Mouse (Mus musculus): ENCODE measurements at regions not wholly inside any gene's neighbourhood (a gene's known extent, or its start where the extent isn't known, plus 50 kb on each side); places are given as distances from the start of the nearest gene placed in this dataset.
"Not testable (repeated sequence)": the region's sequence is repeated elsewhere in the genome, so short reads cannot be mapped to it uniquely, and the experiment has no call there.

GRCm38 (mm10) chr14:14478159-14478558, 77.1 kb downstream of the Olfr721-ps1 start:
- not testable (repeated sequence) for DNase-seq

DNA sequence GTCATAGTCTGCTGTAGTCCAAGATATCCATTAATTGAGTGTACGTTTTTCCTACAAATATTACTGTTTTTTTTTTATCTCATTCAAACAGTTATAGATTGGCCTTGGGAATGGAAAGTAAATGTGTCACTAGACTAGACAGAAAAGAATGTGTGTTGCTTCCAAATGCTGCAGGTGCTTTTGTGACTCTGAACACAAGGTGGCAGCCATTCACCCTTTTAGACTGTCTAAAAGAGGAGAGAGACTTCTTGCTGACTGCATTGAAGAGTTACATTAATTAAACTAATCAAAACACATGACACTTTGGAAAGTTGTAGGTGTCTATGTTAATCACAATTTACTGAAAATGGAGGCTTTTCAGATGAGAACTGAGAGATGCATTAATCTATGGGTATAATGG, 80.7 kb downstream of the Olfr721-ps1 start:
- peak; percentile 59 for DNase-seq

GRCm38 (mm10) chr14:14486356-14486755, 85.3 kb downstream of the Olfr721-ps1 start:
- DNase-seq: no peak

- DNase-seq: peak; percentile 16
Measured at GRCm38 (mm10) chr14:14490501-14490900, 89.4 kb downstream of the Olfr721-ps1 start.

GRCm38 (mm10) chr14:14492041-14492440, 90.9 kb downstream of the Olfr721-ps1 start:
- peak; percentile 32 for DNase-seq

- no peak for DNase-seq
Measured at GRCm38 (mm10) chr14:14511927-14512326, 110.8 kb downstream of the Olfr721-ps1 start.

- DNase-seq: no peak
Measured at GRCm38 (mm10) chr14:14513056-14513455, 112.0 kb downstream of the Olfr721-ps1 start.

DNA sequence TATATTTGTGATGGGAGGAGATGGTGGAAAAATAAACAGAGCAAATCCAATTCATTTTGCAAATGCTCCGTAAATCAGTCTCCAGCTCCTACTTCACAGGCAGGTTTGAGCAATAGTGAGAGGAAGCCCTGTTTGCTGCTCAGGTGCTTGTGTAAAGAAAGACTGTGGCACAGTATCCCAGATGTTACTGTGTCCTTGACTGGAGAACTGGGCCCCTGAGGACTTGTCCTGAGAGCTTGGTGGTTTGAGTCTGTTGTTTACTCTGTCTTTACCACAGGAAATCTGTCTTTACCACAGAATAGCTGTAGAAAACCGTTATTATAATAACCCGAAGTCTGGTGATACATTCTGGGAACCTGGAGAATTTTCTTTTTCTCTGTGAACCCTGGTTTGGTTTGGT, 112.4 kb downstream of the Olfr721-ps1 start:
- no peak for DNase-seq

GRCm38 (mm10) chr14:14514440-14515172, 113.5 kb downstream of the Olfr721-ps1 start:
- peak; percentile 26 for DNase-seq

DNA sequence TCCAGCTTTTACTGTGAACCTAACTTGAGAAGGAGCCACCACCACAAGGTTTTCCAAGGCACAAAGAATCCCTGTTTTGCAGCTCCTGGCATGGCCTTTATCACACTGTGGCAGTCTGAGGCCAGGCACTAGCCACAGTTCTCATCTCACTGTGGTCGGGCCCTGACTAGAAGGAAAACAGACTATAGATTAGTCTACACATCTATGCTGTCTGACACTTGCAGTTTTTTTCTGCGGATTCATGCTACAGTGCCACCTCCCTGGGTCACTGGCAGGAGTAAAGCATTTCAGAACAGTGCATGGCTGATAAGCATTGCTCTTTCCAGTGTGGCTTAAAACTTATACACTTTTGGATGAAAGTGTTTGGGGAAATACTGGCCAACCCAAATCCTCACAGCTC, 114.3 kb downstream of the Olfr721-ps1 start:
- DNase-seq: no peak

GRCm38 (mm10) chr14:14515918-14516317, 114.8 kb downstream of the Olfr721-ps1 start:
- DNase-seq: no peak

GRCm38 (mm10) chr14:14518027-14518426, 116.9 kb downstream of the Olfr721-ps1 start:
- DNase-seq: no peak

- DNase-seq: peak; percentile 54
Measured at GRCm38 (mm10) chr14:14518841-14519240, 117.7 kb downstream of the Olfr721-ps1 start.

DNA sequence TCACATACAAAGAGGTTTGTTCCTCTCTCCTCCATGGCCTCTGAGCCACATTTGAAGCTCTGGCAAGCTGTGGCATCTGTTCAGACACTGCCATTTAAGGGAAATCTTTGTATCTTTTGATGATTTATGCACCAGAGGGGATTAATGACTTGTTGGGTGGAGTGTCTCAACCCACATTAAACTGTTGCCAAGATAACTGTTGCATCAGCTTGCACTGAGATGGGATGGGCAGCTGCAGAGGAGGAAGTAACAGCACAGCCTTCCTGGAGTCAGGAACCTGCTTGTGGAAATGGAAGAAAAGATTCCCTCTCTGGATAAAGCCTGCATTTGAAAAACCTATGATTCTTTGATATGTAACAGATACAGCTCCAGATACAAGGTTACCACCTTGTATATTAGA, 119.1 kb downstream of the Olfr721-ps1 start:
- DNase-seq: peak; percentile 25

DNA sequence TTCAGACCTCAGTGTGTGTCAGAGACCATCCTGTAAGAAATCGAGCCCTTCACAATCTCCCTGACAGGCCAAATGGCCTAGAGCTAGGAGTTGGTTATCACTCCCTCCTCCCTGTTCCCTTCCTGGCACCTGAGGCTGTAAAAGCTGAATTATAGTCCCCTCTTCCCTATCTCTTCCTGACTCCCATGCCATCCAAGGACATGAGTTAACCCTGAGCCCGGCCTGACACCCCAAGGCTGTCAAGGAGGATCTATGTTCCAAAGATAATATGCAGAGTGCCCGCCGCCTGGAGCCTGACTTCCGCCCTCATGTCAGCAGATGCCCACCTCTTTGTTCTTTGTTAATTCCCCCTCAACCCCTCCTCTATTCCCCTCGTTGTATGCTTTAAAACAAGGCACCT, 120.2 kb downstream of the Olfr721-ps1 start:
- peak; percentile 64 for DNase-seq

GRCm38 (mm10) chr14:14525225-14525624, 124.1 kb downstream of the Olfr721-ps1 start:
- no peak for DNase-seq

DNA sequence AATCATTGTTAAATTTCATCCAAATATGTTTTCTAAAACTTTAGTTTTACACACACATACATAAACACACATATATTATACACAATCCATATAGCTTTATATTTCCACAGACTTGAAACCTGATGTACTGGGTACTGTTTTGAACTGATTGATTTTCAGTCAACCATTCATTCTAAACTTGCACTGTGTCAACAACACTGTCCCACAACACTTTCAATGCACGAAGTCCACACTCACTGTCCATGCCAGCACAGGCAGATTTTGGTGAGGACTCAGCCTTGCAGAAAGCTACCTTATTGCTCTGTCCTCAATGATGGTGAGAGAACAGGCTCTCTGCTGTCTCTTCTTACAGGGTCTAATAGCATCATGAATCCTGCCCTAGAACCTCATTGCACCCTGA, 127.3 kb downstream of the Olfr721-ps1 start:
- DNase-seq: no peak

- no peak for DNase-seq
Measured at GRCm38 (mm10) chr14:14541206-14541605, 140.1 kb downstream of the Olfr721-ps1 start.

- no peak for DNase-seq
Measured at GRCm38 (mm10) chr14:14541705-14542104, 140.6 kb downstream of the Olfr721-ps1 start.

DNA sequence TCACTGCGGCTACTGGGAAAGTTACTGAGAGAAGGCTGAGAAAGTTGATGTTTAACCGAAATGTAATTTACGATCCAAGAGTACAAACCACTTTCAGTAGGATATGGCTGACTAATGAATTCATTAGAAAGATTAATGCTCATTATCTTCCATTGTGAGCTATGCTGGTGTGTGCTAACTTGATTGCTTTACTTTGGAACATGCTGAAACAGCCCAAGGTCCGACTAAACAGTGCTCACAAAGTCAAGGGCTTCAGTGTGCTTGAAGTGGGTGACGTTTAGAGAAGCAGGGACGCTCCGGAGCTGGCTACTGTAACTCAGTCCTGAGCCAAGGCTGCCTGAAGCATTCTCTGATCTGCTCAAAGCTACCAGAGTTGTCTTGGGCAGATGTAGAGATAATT, 143.1 kb downstream of the Olfr721-ps1 start:
- DNase-seq: peak; percentile 34

DNA sequence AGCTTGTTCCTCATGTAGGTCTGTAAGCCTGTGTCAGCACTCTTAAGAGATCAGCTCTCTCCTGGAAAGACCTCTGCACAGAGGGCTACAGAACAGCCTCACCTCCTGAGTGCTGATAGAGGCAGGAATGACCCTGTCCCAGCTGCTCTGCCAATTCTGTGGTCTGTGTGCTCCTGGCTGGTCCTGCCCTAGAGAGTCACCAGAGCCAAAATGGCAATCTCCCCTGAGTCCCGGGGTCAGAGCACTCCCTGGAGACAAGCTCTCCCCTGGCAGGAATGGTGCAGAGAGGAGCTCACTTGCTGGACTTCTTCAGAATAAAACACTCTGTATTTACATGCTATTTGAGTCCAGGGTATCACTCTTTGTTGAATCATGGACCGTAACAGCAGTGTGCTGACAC, 149.9 kb upstream of the Slc4a7 start:
- DNase-seq: peak; percentile 50

- no peak for DNase-seq
Measured at GRCm38 (mm10) chr14:14574851-14575250, 127.2 kb upstream of the Slc4a7 start.

- DNase-seq: no peak
Measured at GRCm38 (mm10) chr14:14591939-14592338, 110.1 kb upstream of the Slc4a7 start.

DNA sequence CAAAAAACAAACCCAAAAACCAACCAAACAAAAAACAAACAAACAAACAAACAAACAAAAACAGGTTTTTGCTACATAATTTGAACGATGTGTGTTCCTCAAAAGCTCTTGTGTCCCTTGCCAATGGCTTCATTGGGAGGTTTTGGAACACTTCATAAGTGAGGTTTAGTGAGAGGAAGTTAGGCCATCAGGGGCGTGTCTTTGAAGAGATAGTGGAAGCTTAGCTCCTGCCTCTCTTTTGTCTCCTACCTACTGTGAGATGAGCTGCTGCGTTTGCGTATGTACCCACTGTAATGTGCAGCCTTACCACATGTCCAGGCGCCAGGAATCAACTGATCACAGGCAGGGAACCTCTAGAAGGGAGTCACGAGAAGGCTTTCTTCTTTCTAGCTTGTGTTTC, 107.3 kb upstream of the Slc4a7 start:
- DNase-seq: no peak

All from adrenal gland, postnatal 14 days (tissue).